Comparison of ENCODE assay signal across 22 mouse cellular contexts in the genomic region with DNA sequence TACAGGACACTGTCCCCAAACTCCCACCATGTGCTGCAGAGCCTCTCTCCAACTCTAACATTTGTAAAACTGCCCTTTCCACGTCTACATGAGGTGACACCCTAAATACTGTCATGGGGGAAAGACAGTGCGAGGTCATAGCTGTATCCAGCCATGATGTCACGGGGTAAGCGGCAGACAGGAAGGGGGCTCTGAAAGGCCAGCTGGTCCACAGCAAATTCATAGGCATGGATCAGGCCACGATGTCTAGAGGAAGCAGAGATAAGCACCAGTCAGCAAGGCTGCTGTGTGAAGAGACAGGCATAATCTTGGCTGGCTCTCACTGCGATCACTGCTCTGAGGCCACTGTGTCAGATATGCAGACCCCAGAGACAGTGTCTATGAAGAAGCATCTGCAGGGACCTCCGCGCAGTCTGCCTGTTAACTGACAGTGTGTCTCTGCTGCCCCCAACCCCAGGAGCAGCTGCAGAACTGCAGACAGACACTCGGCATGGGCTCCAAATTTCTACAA. TPM values are rescaled to one million over a fixed set of nuclear protein-coding genes. Genes with fewer than 3 reads are reported as not detected.
DNase-seq lines count a peak whose midpoint lies in the region; ATAC-seq lines count a peak whose summit lies in the region.
"Had no signal": no experiment of that assay in that cellular context is flagged by ENCODE, and none has a peak within 500 bp of the region (broad histone marks: within the 10 kb centered on the region; RNA-seq: fewer than 3 reads in every experiment).

No protein-coding gene starts in this region.

- H3K36me3 ChIP-seq in heart, embryonic 13.5 days: peaks cover 87% of the 10 kb centered on the region
- H3K36me3 ChIP-seq in limb, embryonic 15.5 days: peaks cover 78% of the 10 kb centered on the region
- H3K36me3 ChIP-seq in limb, embryonic 10.5 days: peaks cover 85% of the 10 kb centered on the region
- peaks cover 29% of the 10 kb centered on the region for H3K36me3 ChIP-seq in midbrain, embryonic 14.5 days (ENCODE audit: control insufficient read depth, insufficient read depth, low read length)
- peaks cover 80% of the 10 kb centered on the region for H3K36me3 ChIP-seq in midbrain, embryonic 10.5 days

- DNase-seq in cerebellum, adult 9-10 months: peak; percentile 49
- no peak for DNase-seq in heart, adult 18-20 months
- no peak for DNase-seq in limb, embryonic 10.5 days (ENCODE audit: low spot score)
- no peak for DNase-seq in midbrain, embryonic 14.5 days
- no peak for DNase-seq in midbrain, embryonic 10.5 days (ENCODE audit: low spot score)
- DNase-seq: cerebellum, adult 8-10 months; forebrain, postnatal 0 days; gastrocnemius, postnatal 14 days; kidney, adult 2 months; liver, embryonic 13.5 days; lung, postnatal 14 days; thymus, postnatal 25 days had no signal

- H3K27ac ChIP-seq in heart, embryonic 13.5 days (replicated peaks): peak overlapping the region; percentile 73
- H3K27ac ChIP-seq in limb, embryonic 15.5 days: peak overlapping the region; percentile 2; the same call in 1 of the 2 replicates
- H3K27ac ChIP-seq in limb, embryonic 10.5 days: no peak overlapping the region
- no peak overlapping the region for H3K27ac ChIP-seq in midbrain, embryonic 14.5 days (replicated peaks; ENCODE audit: low read depth, low read length)
- H3K27ac ChIP-seq in midbrain, embryonic 10.5 days (replicated peaks): no peak overlapping the region
- H3K27ac ChIP-seq: hindbrain, embryonic 15.5 days; kidney, postnatal 0 days; limb, embryonic 13.5 days; liver, embryonic 13.5 days; neural tube, embryonic 15.5 days; stomach, embryonic 15.5 days had no signal

- H3K4me1 ChIP-seq in heart, embryonic 13.5 days: peaks cover 49% of the 10 kb centered on the region
- peaks cover 40% of the 10 kb centered on the region for H3K4me1 ChIP-seq in limb, embryonic 15.5 days
- peaks cover 3% of the 10 kb centered on the region; the same call in 1 of the 2 replicates for H3K4me1 ChIP-seq in limb, embryonic 10.5 days
- peaks cover 24% of the 10 kb centered on the region for H3K4me1 ChIP-seq in midbrain, embryonic 14.5 days (ENCODE audit: control insufficient read depth, insufficient read depth, low read length)
- H3K4me1 ChIP-seq in midbrain, embryonic 10.5 days: peaks cover 28% of the 10 kb centered on the region

- no peak overlapping the region for H3K4me2 ChIP-seq in heart, embryonic 13.5 days
- no peak overlapping the region for H3K4me2 ChIP-seq in limb, embryonic 15.5 days
- no peak overlapping the region for H3K4me2 ChIP-seq in midbrain, embryonic 14.5 days (ENCODE audit: low read length)
- H3K4me2 ChIP-seq: hindbrain, embryonic 15.5 days; limb, embryonic 13.5 days; liver, embryonic 13.5 days; neural tube, embryonic 15.5 days; stomach, embryonic 15.5 days had no signal

- no peak for ATAC-seq in cerebellum, adult (ENCODE audit: insufficient number of reproducible peaks, low FRiP score, low TSS enrichment)
- 0 out of 2 replicates have a peak, but pooled peaks have one; percentile 5 for ATAC-seq in heart, embryonic 13.5 days (ENCODE audit: extremely low read depth, insufficient number of reproducible peaks, low FRiP score, low TSS enrichment)
- ATAC-seq in limb, embryonic 15.5 days (ENCODE audit: insufficient number of reproducible peaks, low FRiP score, low TSS enrichment, low read depth): no peak
- ATAC-seq in midbrain, embryonic 14.5 days (ENCODE audit: low FRiP score, low TSS enrichment): no peak
- ATAC-seq: forebrain, postnatal 0 days had no signal

- H3K9me3 ChIP-seq in heart, embryonic 13.5 days: no peaks in the 10 kb centered on the region
- H3K9me3 ChIP-seq in limb, embryonic 15.5 days: no peaks in the 10 kb centered on the region
- no peaks in the 10 kb centered on the region for H3K9me3 ChIP-seq in limb, embryonic 10.5 days (replicated peaks)
- H3K9me3 ChIP-seq in midbrain, embryonic 14.5 days (ENCODE audit: control insufficient read depth, low read length): no peaks in the 10 kb centered on the region
- H3K9me3 ChIP-seq in midbrain, embryonic 10.5 days (replicated peaks): no peaks in the 10 kb centered on the region
- H3K9me3 ChIP-seq: hindbrain, embryonic 15.5 days; limb, embryonic 13.5 days; liver, embryonic 13.5 days; neural tube, embryonic 15.5 days; stomach, embryonic 15.5 days had no signal

- 28% methylated on average over 9 of the region's 9 CpGs for WGBS in heart, embryonic 13.5 days
- WGBS in limb, embryonic 15.5 days: 88% methylated on average over 9 of the region's 9 CpGs
- 92% methylated on average over 9 of the region's 9 CpGs for WGBS in limb, embryonic 10.5 days
- 87% methylated on average over 9 of the region's 9 CpGs for WGBS in midbrain, embryonic 14.5 days
- 92% methylated on average over 9 of the region's 9 CpGs for WGBS in midbrain, embryonic 10.5 days

- no peaks in the 10 kb centered on the region for H3K27me3 ChIP-seq in heart, embryonic 13.5 days (replicated peaks)
- H3K27me3 ChIP-seq in limb, embryonic 15.5 days: no peaks in the 10 kb centered on the region
- H3K27me3 ChIP-seq in limb, embryonic 10.5 days (ENCODE audit: low read depth, poor library complexity, severe bottlenecking): no peaks in the 10 kb centered on the region
- no peaks in the 10 kb centered on the region for H3K27me3 ChIP-seq in midbrain, embryonic 14.5 days (ENCODE audit: control insufficient read depth, insufficient read depth, low read length)
- no peaks in the 10 kb centered on the region for H3K27me3 ChIP-seq in midbrain, embryonic 10.5 days (ENCODE audit: low read depth, poor library complexity, severe bottlenecking)
- H3K27me3 ChIP-seq: hindbrain, embryonic 15.5 days; limb, embryonic 13.5 days; liver, embryonic 13.5 days; neural tube, embryonic 15.5 days; stomach, embryonic 15.5 days had no signal

- H3K9ac ChIP-seq in heart, embryonic 13.5 days: peak overlapping the region; percentile 52
- no peak overlapping the region for H3K9ac ChIP-seq in limb, embryonic 15.5 days
- 0 out of 2 replicates have a peak overlapping the region, but pooled peaks have one; percentile 2 for H3K9ac ChIP-seq in midbrain, embryonic 14.5 days (replicated peaks; ENCODE audit: low read length)
- H3K9ac ChIP-seq: forebrain, postnatal 0 days; hindbrain, embryonic 15.5 days; limb, embryonic 13.5 days; liver, embryonic 13.5 days; neural tube, embryonic 15.5 days; stomach, embryonic 15.5 days had no signal

- no peak overlapping the region for H3K4me3 ChIP-seq in heart, embryonic 13.5 days
- no peak overlapping the region for H3K4me3 ChIP-seq in limb, embryonic 15.5 days
- H3K4me3 ChIP-seq in limb, embryonic 10.5 days: no peak overlapping the region
- no peak overlapping the region for H3K4me3 ChIP-seq in midbrain, embryonic 14.5 days (replicated peaks; ENCODE audit: low read depth, low read length)
- H3K4me3 ChIP-seq in midbrain, embryonic 10.5 days: no peak overlapping the region
- H3K4me3 ChIP-seq: hindbrain, embryonic 15.5 days; limb, embryonic 13.5 days; liver, embryonic 13.5 days; neural tube, embryonic 15.5 days; stomach, embryonic 15.5 days had no signal

RNA-seq across cellular contexts. Expression of a gene that starts 40.5 kb away (rescaled TPM):
- 17.8 and 20.3 TPM in 2 replicates for polyA plus RNA-seq in heart, embryonic 13.5 days (2015; fragmentation: Nextera tagmentation; extraction: Ambion mirVana)
- 100 to 1,000 TPM; 183 to 211 TPM for total RNA-seq in heart, adult 18-20 months (2021)
- polyA plus RNA-seq in limb, embryonic 15.5 days (2015; fragmentation: Nextera tagmentation; extraction: Ambion mirVana): 25.9 and 27.2 TPM in 2 replicates
- 0.14 and 0.48 TPM in 2 replicates for polyA plus RNA-seq in limb, embryonic 10.5 days (2016; fragmentation: Nextera tagmentation; extraction: Ambion mirVana)
- polyA plus RNA-seq in midbrain, embryonic 14.5 days (2014; fragmentation: Nextera tagmentation; extraction: Ambion mirVana): 4.4 and 4.9 TPM in 2 replicates
- 0.82 and 0.90 TPM in 2 replicates for polyA plus RNA-seq in midbrain, embryonic 10.5 days (2016; fragmentation: Nextera tagmentation; extraction: Ambion mirVana)
- total RNA-seq: common myeloid progenitor, adult 5-6 weeks; hematopoietic stem cell, adult 5-6 weeks had no signal

Comparison
In these comparisons a context has a peak if more than half of its experiments do, and no peak if none do; other contexts are left out.
1. H3K27ac ChIP-seq: peak in heart, embryonic 13.5 days (single experiment) and limb, embryonic 15.5 days (single experiment); none in limb, embryonic 10.5 days (single experiment), midbrain, embryonic 14.5 days (single experiment) and midbrain, embryonic 10.5 days (single experiment).